Mouse (Mus musculus) C2C12 (cell line): ENCODE measurements around the gene Tmem175. TPM values are rescaled to one million over a fixed set of nuclear protein-coding genes. Genes with fewer than 3 reads are reported as not detected.

Source experiments
- H3K27me3 ChIP-seq: one replicate; pipeline ENCODE4 v1.6.1; 2011; ENCODE audit not compliant: control insufficient read depth, insufficient read depth, insufficient read length
- H3K36me3 ChIP-seq: one replicate; pipeline ENCODE4 v1.6.1; 2011; ENCODE audit not compliant: control insufficient read depth, insufficient read depth
- H3K4me3 ChIP-seq: one replicate; pipeline ENCODE4 v1.5.1; 2011; ENCODE audit warnings: mild to moderate bottlenecking, control low read depth; ENCODE audit not compliant: poor library complexity, insufficient read depth, severe bottlenecking
- H3K79me2 ChIP-seq: one replicate; pipeline ENCODE4 v1.6.1; 2011; ENCODE audit not compliant: control insufficient read depth, insufficient read depth
- H3K79me3 ChIP-seq: one replicate; pipeline ENCODE4 v1.6.1; 2011; ENCODE audit warnings: low read depth, control low read depth
- H3ac ChIP-seq: one replicate; pipeline ENCODE3; 2011; ENCODE audit warnings: low read depth; ENCODE audit not compliant: control insufficient read depth, insufficient read length
- CEBPB ChIP-seq: IDR thresholded peaks from one replicate; pipeline ENCODE4 v1.6.1; 2011; ENCODE audit warnings: low read depth, mild to moderate bottlenecking, control low read depth, moderate library complexity
- CTCF ChIP-seq: IDR thresholded peaks from one replicate; pipeline ENCODE4 v1.5.1; 2011; ENCODE audit not compliant: control insufficient read depth, insufficient read depth, insufficient read length
- FOSL1 ChIP-seq: IDR thresholded peaks from one replicate; pipeline ENCODE4 v1.8.0; 2011; ENCODE audit warnings: mild to moderate bottlenecking, low read length; ENCODE audit not compliant: poor library complexity, insufficient read depth, severe bottlenecking
- MAX ChIP-seq: IDR thresholded peaks from one replicate; pipeline ENCODE4 v1.6.1; 2011; ENCODE audit warnings: mild to moderate bottlenecking, control low read depth
- MYOD1 ChIP-seq: IDR thresholded peaks from one replicate; pipeline ENCODE4 v1.6.1; 2011; ENCODE audit warnings: low read depth; ENCODE audit not compliant: control insufficient read depth, insufficient read length
- MYOG ChIP-seq: IDR thresholded peaks from one replicate; pipeline ENCODE4 v1.6.1; 2011; ENCODE audit not compliant: control insufficient read depth, insufficient read length; ENCODE audit errors: extremely low read depth
- USF1 ChIP-seq: IDR thresholded peaks from one replicate; pipeline ENCODE4 v1.6.1; 2011; ENCODE audit warnings: low read depth, mild to moderate bottlenecking, control low read depth, moderate library complexity
- polyA plus RNA-seq: library from polyadenylated mRNA; unstranded; fragments of >200 nt; fragmentation: generic; extraction: Trizol; gene quantifications from one replicate; pipeline ENCODE4 v1.2.1, GENCODE M21; 2012; ENCODE audit warnings: missing spikeins

Tmem175 gene
- polyA plus RNA-seq, 1 experiment: 9.1 TPM

GRCm38 (mm10) chr5:108648937-108649576 is 19.5 kb downstream of the Tmem175 start:
- no peak for TF ChIP-seq MYOD1
- TF ChIP-seq MYOG: no peak
- Histone ChIP-seq H3ac (no peak overlapping the region), H3K27me3 (no peaks in the 10 kb centered on the region), H3K4me3 (no peak overlapping the region), H3K79me3 (no peaks in the 10 kb centered on the region), H3K36me3 (peaks cover 5% of the 10 kb centered on the region), H3K79me2 (no peaks in the 10 kb centered on the region)

- H3K79me2 ChIP-seq: no peaks in the 10 kb centered on the region
- no peak for TF ChIP-seq USF1
- TF ChIP-seq MAX: no peak
- no peak for TF ChIP-seq MYOD1
- TF ChIP-seq MYOG: no peak
- no peak for TF ChIP-seq CTCF
- no peak for TF ChIP-seq CEBPB
- TF ChIP-seq FOSL1: no peak
- H3K4me3 ChIP-seq: no peak overlapping the region
- H3K27me3 ChIP-seq: no peaks in the 10 kb centered on the region
- no peaks in the 10 kb centered on the region for H3K79me3 ChIP-seq
- no peak overlapping the region for H3ac ChIP-seq
- peaks cover 15% of the 10 kb centered on the region for H3K36me3 ChIP-seq
Observed at GRCm38 (mm10) chr5:108650341-108650740, 20.8 kb downstream of the Tmem175 start.

- Histone ChIP-seq H3K27me3 (no peaks in the 10 kb centered on the region), H3K36me3 (peaks cover 16% of the 10 kb centered on the region), H3K79me3 (no peaks in the 10 kb centered on the region), H3K79me2 (no peaks in the 10 kb centered on the region), H3K4me3 (no peak overlapping the region), H3ac (no peak overlapping the region)
- no peak for TF ChIP-seq USF1
- no peak for TF ChIP-seq MYOG
- TF ChIP-seq FOSL1: no peak
- no peak for TF ChIP-seq CTCF
- no peak for TF ChIP-seq CEBPB
- TF ChIP-seq MYOD1: no peak
- TF ChIP-seq MAX: no peak
Observed at GRCm38 (mm10) chr5:108651136-108651720, 21.7 kb downstream of the Tmem175 start.

- peaks cover 16% of the 10 kb centered on the region for H3K36me3 ChIP-seq
- no peak overlapping the region for H3K4me3 ChIP-seq
- TF ChIP-seq USF1 (no peak), MYOD1 (no peak)
- no peaks in the 10 kb centered on the region for H3K79me3 ChIP-seq
- H3K27me3 ChIP-seq: no peaks in the 10 kb centered on the region
- no peak overlapping the region for H3ac ChIP-seq
- H3K79me2 ChIP-seq: no peaks in the 10 kb centered on the region
Observed at GRCm38 (mm10) chr5:108651823-108652222, 22.3 kb downstream of the Tmem175 start.

GRCm38 (mm10) chr5:108653341-108653740 is 23.8 kb downstream of the Tmem175 start:
- no peaks in the 10 kb centered on the region for H3K79me3 ChIP-seq
- H3ac ChIP-seq: no peak overlapping the region
- no peak overlapping the region for H3K4me3 ChIP-seq
- TF ChIP-seq USF1: no peak
- TF ChIP-seq MAX: no peak
- TF ChIP-seq MYOG: no peak
- TF ChIP-seq CTCF: no peak
- TF ChIP-seq FOSL1: no peak
- TF ChIP-seq MYOD1: no peak
- TF ChIP-seq CEBPB: no peak
- no peaks in the 10 kb centered on the region for H3K79me2 ChIP-seq
- peaks cover 16% of the 10 kb centered on the region for H3K36me3 ChIP-seq
- H3K27me3 ChIP-seq: no peaks in the 10 kb centered on the region

DNA sequence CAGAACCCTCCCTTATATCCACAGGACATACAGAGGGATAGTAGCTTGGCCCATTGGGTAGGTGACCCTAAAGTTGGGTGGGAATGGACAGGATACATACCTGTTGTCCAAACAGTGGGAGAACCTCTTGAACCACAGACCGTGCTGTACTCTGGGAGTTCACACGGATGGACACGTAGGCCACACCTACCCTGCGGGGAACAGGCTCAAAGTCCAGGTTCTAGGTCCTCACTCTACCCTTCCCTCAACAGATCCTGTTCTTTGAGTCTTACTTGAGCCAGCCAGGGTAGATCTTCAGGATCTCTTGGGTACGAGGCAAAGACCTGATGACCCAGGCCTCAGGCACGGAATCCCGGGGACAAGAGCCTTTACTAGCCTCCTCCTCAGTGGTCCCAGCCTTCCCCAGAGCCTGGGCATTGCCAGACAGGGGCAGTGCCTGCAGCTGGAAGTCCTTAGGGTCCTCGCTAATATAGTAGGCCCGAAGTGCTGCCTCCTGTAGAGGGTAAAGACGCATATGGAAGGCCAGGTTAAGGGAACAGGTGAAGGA is 24.9 kb downstream of the Tmem175 start:
- H3K36me3 ChIP-seq: peaks cover 16% of the 10 kb centered on the region
- no peaks in the 10 kb centered on the region for H3K79me3 ChIP-seq
- peaks cover 5% of the 10 kb centered on the region for H3K79me2 ChIP-seq
- no peak overlapping the region for H3K4me3 ChIP-seq
- no peaks in the 10 kb centered on the region for H3K27me3 ChIP-seq
- TF ChIP-seq MYOG: no peak
- TF ChIP-seq CEBPB: no peak
- no peak for TF ChIP-seq USF1
- no peak for TF ChIP-seq FOSL1
- no peak for TF ChIP-seq MAX
- TF ChIP-seq CTCF: no peak
- TF ChIP-seq MYOD1: no peak
- H3ac ChIP-seq: no peak overlapping the region
